Mouse (Mus musculus) G1E (cell line): ENCODE measurements around the gene Ssbp1.

Source experiments
- CTCF ChIP-seq: IDR thresholded peaks from 2 replicates; pipeline ENCODE4 v1.5.1; 2012; ENCODE audit warnings: low read depth, low read length, inconsistent platforms, mixed read lengths
- GATA1 ChIP-seq: IDR thresholded peaks from 2 replicates; pipeline ENCODE4 v1.6.1; 2012; ENCODE audit warnings: borderline replicate concordance, low read length, inconsistent platforms, mixed read lengths
- GATA2 ChIP-seq: IDR thresholded peaks from 2 replicates; pipeline ENCODE4 v1.6.1; 2012; ENCODE audit warnings: low read depth, low read length, inconsistent platforms, borderline replicate concordance
- POLR2AphosphoS5 ChIP-seq: IDR thresholded peaks from 2 replicates; pipeline ENCODE4 v1.6.1; 2012; ENCODE audit warnings: low read depth, low read length, inconsistent platforms; ENCODE audit not compliant: insufficient replicate concordance
- TAL1 ChIP-seq: conservative IDR thresholded peaks from 2 replicates; pipeline ENCODE4 v1.6.1; 2012; ENCODE audit warnings: low read depth, low read length, inconsistent platforms, mixed read lengths

- TF ChIP-seq CTCF (no peak), POLR2AphosphoS5 (no peak), TAL1 (no peak), GATA1 (no peak), GATA2 (no peak)
These were observed 32.2 kb upstream of the Ssbp1 start, which contains the start of gene Wee2 for GRCm38 (mm10) chr6:40438936-40439335.
